Mouse (Mus musculus) forebrain, embryonic 12.5 days (tissue): Measurements from ENCODE around the gene Slc25a20. TPM values are rescaled to one million over a fixed set of nuclear protein-coding genes. Genes with fewer than 3 reads are reported as not detected.
"Not testable (repeated sequence)": the region's sequence is repeated elsewhere in the genome, so short reads cannot be mapped to it uniquely, and the experiment has no call there.

Experiments
- ATAC-seq: fragments of 200-750 bp; cut with Nextera tagmentation; 2 replicates; pipeline ENCODE4 v1.8.0; 2017; ENCODE audit warnings: moderate TSS enrichment; ENCODE audit not compliant: low FRiP score
- H3K27ac ChIP-seq: fragments of 300-500 bp; sonication (generic); 2 replicates; pipeline ENCODE4 v1.5.1; 2016; ENCODE audit warnings: mild to moderate bottlenecking
- H3K27me3 ChIP-seq: fragments of 300-500 bp; sonication (generic); 2 replicates; pipeline ENCODE4 v1.6.1; 2016; ENCODE audit warnings: mild to moderate bottlenecking
- H3K36me3 ChIP-seq: fragments of 300-500 bp; sonication (generic); replicated peaks from 2 replicates; pipeline ENCODE4 v1.6.1; 2016; ENCODE audit warnings: mild to moderate bottlenecking
- H3K4me1 ChIP-seq: fragments of 300-500 bp; sonication (generic); 2 replicates; pipeline ENCODE4 v1.6.1; 2016
- H3K4me2 ChIP-seq: fragments of 300-500 bp; sonication (generic); 2 replicates; pipeline ENCODE4 v1.6.1; 2016; ENCODE audit warnings: mild to moderate bottlenecking, moderate library complexity
- H3K4me3 ChIP-seq: fragments of 300-500 bp; sonication (generic); replicated peaks from 2 replicates; pipeline ENCODE4 v1.5.1; 2016; ENCODE audit warnings: mild to moderate bottlenecking
- H3K9ac ChIP-seq: fragments of 300-500 bp; sonication (generic); 2 replicates; pipeline ENCODE4 v1.6.1; 2016; ENCODE audit warnings: mild to moderate bottlenecking
- H3K9me3 ChIP-seq: fragments of 300-500 bp; sonication (generic); 2 replicates; pipeline ENCODE4 v1.6.1; 2016
- WGBS: fragments of 180-500 bp; shearing (Covaris S2); methylation state at CpG from one replicate; pipeline ENCODE4 v1.1.7; 2016; 5-methylcytosine and 5-hydroxymethylcytosine counted together
- polyA plus RNA-seq: library from polyadenylated mRNA; unstranded; fragments of >200 nt; fragmentation: Nextera tagmentation; extraction: Ambion mirVana; gene quantifications from 2 replicates; pipeline ENCODE4 v1.2.1, GENCODE M21; 2016

Gene Slc25a20
- polyA plus RNA-seq, 1 experiment from 2014 or later, result 37.0 TPM

DNA sequence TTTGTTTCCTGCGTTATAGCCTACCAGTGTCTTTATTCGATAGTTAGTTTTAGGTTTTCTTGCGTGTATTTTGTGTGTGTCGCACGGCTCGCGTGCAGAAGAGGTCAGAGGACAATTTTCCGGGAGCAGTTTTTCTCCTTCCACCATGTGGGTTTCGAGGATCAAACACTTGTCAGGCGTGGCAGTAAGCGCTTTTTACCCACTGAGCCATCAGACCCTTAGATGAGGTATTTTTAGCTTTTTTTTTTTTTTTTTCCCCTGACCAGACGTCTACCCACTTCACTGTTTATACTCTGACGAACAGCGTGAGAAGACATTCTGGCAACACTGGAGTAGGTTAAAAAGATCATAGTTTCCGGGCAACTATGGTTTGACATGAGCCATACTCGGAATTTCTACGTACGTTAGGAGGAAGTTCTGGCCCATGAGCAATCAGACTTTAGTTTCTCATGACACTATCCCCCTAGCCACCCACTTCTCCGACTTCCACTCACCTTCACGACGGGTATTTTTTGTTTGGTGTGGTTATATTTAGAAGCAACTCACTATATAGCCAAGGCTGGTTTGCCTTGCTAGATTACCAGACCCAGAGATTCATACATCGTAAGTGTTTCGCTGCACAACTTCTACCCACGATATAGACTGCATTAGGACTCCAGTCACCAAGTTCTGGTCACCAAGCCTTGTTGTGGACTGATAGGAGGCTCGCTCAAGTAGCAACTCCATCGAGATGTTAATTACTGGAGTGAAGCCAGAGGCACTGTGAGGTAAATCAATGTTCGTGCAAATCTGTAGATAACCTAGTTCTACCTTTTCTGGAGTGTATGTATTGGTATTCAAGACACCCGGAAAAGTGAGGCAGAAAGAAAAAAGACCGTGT is 12.1 kb upstream of the Slc25a20 start:
- H3K9ac ChIP-seq, result peak overlapping the region; percentile 95
- no peaks in the 10 kb centered on the region for H3K36me3 ChIP-seq
- H3K27me3 ChIP-seq, result no peaks in the 10 kb centered on the region
- ATAC-seq, result no peak; the same call in 1 of the 2 replicates
- peak overlapping the region; percentile 85 for H3K4me2 ChIP-seq
- H3K4me1 ChIP-seq, result peaks cover 21% of the 10 kb centered on the region
- H3K4me3 ChIP-seq, result peak overlapping the region; percentile 99
- no peaks in the 10 kb centered on the region for H3K9me3 ChIP-seq
- H3K27ac ChIP-seq, result peak overlapping the region; percentile 83
- 33% methylated on average over 29 of the region's 29 CpGs for WGBS

- 77% methylated on average over 10 of the region's 10 CpGs for WGBS
- Histone ChIP-seq H3K9ac (no peak overlapping the region), H3K4me2 (no peak overlapping the region), H3K4me3 (no peak overlapping the region), H3K27me3 (no peaks in the 10 kb centered on the region), H3K9me3 (no peaks in the 10 kb centered on the region), H3K27ac (no peak overlapping the region), H3K4me1 (peaks cover 3% of the 10 kb centered on the region), H3K36me3 (no peaks in the 10 kb centered on the region)
- no peak for ATAC-seq
Measured at GRCm38 (mm10) chr9:108654566-108655464, 7.1 kb upstream of the Slc25a20 start.

GRCm38 (mm10) chr9:108655865-108656264 is 6.0 kb upstream of the Slc25a20 start:
- not testable (repeated sequence) for ATAC-seq, H3K9me3 ChIP-seq
- 82% methylated on average over 7 of the region's 7 CpGs for WGBS

GRCm38 (mm10) chr9:108662660-108663059 is 772 bp downstream of the Slc25a20 start:
- Histone ChIP-seq H3K4me2 (peak overlapping the region; percentile 77), H3K27ac (no peak overlapping the region), H3K9ac (peak overlapping the region; percentile 68), H3K4me1 (peaks cover 13% of the 10 kb centered on the region), H3K36me3 (no peaks in the 10 kb centered on the region), H3K27me3 (no peaks in the 10 kb centered on the region; the same call in 1 of the 2 replicates), H3K4me3 (peak overlapping the region; percentile 71), H3K9me3 (no peaks in the 10 kb centered on the region)
- no peak for ATAC-seq
- 54% methylated on average over 6 of the region's 6 CpGs for WGBS

More at GRCm38 (mm10) chr9:108655865-108656264, 6.0 kb upstream of the Slc25a20 start:
- not testable (repeated sequence) for H3K27me3 ChIP-seq, H3K9ac ChIP-seq, H3K27ac ChIP-seq, H3K36me3 ChIP-seq, H3K4me2 ChIP-seq, H3K4me1 ChIP-seq, H3K4me3 ChIP-seq

- ATAC-seq, result no peak
- H3K9me3 ChIP-seq, result no peaks in the 10 kb centered on the region
- H3K27ac ChIP-seq, result no peak overlapping the region
- 56% methylated on average over 8 of the region's 8 CpGs for WGBS
- H3K9ac ChIP-seq, result no peak overlapping the region
- H3K4me3 ChIP-seq, result no peak overlapping the region
- H3K36me3 ChIP-seq, result peaks cover 23% of the 10 kb centered on the region
- no peak overlapping the region for H3K4me2 ChIP-seq
- no peaks in the 10 kb centered on the region for H3K27me3 ChIP-seq
- H3K4me1 ChIP-seq, result no peaks in the 10 kb centered on the region
Measured at GRCm38 (mm10) chr9:108669875-108670274, 8.0 kb downstream of the Slc25a20 start.

DNA sequence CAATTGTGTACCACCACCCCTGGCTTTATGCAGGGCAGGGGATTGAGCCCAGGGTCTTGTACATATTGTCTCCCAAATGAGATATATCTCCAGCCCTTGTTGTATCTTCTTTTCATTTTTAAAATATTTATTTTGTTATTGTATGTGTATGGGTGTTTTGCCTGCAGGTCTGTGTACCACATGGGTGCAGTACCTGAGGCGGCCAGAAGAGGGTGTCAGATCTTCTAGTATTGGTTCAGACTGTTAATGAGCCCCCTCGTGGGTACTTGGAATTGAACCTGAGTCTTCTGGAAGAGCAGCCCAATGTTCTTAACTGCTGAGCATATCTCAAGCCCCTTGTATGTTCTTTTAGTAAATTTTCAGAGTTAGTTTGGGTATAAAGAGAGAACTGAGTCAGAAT is 11.3 kb downstream of the Slc25a20 start:
- H3K4me3 ChIP-seq, result no peak overlapping the region
- no peaks in the 10 kb centered on the region for H3K9me3 ChIP-seq
- 47% methylated on average over 2 of the region's 2 CpGs for WGBS
- peaks cover 25% of the 10 kb centered on the region for H3K36me3 ChIP-seq
- H3K4me2 ChIP-seq, result no peak overlapping the region
- H3K27ac ChIP-seq, result no peak overlapping the region
- no peak for ATAC-seq
- H3K9ac ChIP-seq, result no peak overlapping the region
- no peaks in the 10 kb centered on the region for H3K4me1 ChIP-seq
- H3K27me3 ChIP-seq, result no peaks in the 10 kb centered on the region

DNA sequence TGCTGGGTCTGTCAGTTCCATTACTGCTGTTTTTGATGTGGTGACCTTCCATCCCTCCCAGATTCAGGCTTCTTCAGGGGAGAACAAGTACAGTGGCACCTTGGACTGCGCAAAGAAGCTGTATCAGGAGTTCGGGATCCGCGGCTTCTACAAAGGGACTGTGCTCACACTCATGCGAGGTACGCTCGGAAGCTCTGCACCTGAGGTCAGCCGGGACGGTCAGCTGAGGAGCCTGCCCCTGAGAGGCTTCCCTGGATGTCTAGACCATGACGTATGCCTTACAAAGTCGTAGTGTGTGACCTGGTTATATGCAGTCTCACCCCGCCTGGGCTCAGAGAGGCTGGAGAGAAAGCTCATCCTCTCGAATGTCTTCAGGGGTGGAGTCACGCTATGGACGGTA is 18.1 kb downstream of the Slc25a20 start:
- no peak for ATAC-seq
- 93% methylated on average over 15 of the region's 15 CpGs for WGBS
- peaks cover 27% of the 10 kb centered on the region for H3K36me3 ChIP-seq

GRCm38 (mm10) chr9:108686475-108686887 is 24.6 kb downstream of the Slc25a20 start:
- Histone ChIP-seq H3K27ac (no peak overlapping the region), H3K9ac (no peak overlapping the region), H3K27me3 (peaks cover 8% of the 10 kb centered on the region; the same call in 1 of the 2 replicates), H3K4me2 (no peak overlapping the region), H3K4me1 (peaks cover 37% of the 10 kb centered on the region), H3K9me3 (no peaks in the 10 kb centered on the region), H3K4me3 (no peak overlapping the region), H3K36me3 (peaks cover 11% of the 10 kb centered on the region)
- ATAC-seq, result no peak
- 42% methylated on average over 4 of the region's 4 CpGs for WGBS

More for the DNA sequence above, 18.1 kb downstream of the Slc25a20 start:
- Histone ChIP-seq H3K9ac (no peak overlapping the region), H3K27ac (no peak overlapping the region), H3K9me3 (no peaks in the 10 kb centered on the region), H3K4me3 (no peak overlapping the region), H3K27me3 (no peaks in the 10 kb centered on the region), H3K4me2 (no peak overlapping the region), H3K4me1 (no peaks in the 10 kb centered on the region)

GRCm38 (mm10) chr9:108687181-108687580 is 25.3 kb downstream of the Slc25a20 start:
- peaks cover 8% of the 10 kb centered on the region for H3K36me3 ChIP-seq
- no peak for ATAC-seq
- H3K4me3 ChIP-seq, result no peak overlapping the region
- no peaks in the 10 kb centered on the region for H3K9me3 ChIP-seq
- peaks cover 40% of the 10 kb centered on the region for H3K4me1 ChIP-seq
- no peak overlapping the region for H3K9ac ChIP-seq
- H3K4me2 ChIP-seq, result no peak overlapping the region
- peaks cover 10% of the 10 kb centered on the region; the same call in 1 of the 2 replicates for H3K27me3 ChIP-seq
- H3K27ac ChIP-seq, result no peak overlapping the region
- 87% methylated on average over 6 of the region's 6 CpGs for WGBS

- H3K4me3 ChIP-seq, result no peak overlapping the region
- H3K4me1 ChIP-seq, result peaks cover 40% of the 10 kb centered on the region
- H3K27ac ChIP-seq, result no peak overlapping the region
- peaks cover 10% of the 10 kb centered on the region; the same call in 1 of the 2 replicates for H3K27me3 ChIP-seq
- peaks cover 3% of the 10 kb centered on the region for H3K36me3 ChIP-seq
- H3K9ac ChIP-seq, result no peak overlapping the region
- H3K4me2 ChIP-seq, result no peak overlapping the region
- 86% methylated on average over 2 of the region's 2 CpGs for WGBS
- no peaks in the 10 kb centered on the region for H3K9me3 ChIP-seq
- no peak for ATAC-seq
Measured at GRCm38 (mm10) chr9:108687686-108688085, 25.8 kb downstream of the Slc25a20 start.

DNA sequence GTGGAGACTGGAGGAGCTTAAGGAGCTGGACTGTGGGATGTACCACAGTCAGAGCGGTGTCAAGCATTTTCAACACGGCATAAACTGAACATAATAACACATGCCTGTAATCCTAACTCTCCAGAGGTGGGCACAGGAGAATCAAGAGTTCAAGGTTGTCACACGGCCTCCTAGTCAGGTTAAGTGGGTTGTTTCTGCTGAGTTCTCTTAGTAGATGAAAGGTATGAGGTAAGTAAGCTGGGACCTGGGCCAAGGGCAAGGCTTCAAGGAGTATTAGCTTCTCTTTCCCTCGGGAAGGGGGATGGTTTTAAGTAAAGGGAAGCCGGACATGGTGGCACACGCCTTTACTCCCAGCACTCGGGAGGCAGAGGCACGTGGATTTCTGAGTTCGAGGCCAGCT is 26.6 kb downstream of the Slc25a20 start:
- no peak for ATAC-seq
- H3K9ac ChIP-seq, result no peak overlapping the region
- H3K36me3 ChIP-seq, result no peaks in the 10 kb centered on the region; the same call in none of the 2 replicates
- peaks cover 10% of the 10 kb centered on the region; the same call in 1 of the 2 replicates for H3K27me3 ChIP-seq
- no peak overlapping the region for H3K4me3 ChIP-seq
- H3K4me1 ChIP-seq, result peaks cover 47% of the 10 kb centered on the region
- no peak overlapping the region for H3K4me2 ChIP-seq
- H3K27ac ChIP-seq, result no peak overlapping the region
- WGBS, result 79% methylated on average over 9 of the region's 9 CpGs
- H3K9me3 ChIP-seq, result no peaks in the 10 kb centered on the region

DNA sequence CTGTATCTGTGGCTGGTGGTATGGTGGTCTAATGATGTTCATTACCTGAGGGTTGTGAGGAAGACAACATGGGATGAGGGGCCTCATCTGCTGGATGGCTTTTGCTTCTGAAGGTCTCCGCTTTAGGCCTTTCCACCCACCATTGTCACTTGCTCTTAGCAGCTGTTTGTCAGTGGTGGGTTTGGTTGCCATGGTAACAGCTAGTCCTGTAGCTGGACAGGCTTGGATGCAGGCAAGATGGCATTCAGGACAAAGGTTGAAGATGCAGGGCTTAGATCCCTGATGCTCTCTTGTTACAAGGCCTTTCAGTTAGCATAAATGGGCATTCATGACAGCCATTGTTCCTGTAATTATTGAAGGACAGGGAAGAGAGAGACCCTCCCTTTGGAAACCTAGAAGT is 27.2 kb downstream of the Slc25a20 start, which contains the start of gene Prkar2a:
Gene Prkar2a (plus strand): TSS at position 209 of the 400 bp plus-strand sequence.
- Histone ChIP-seq H3K4me1 (peaks cover 54% of the 10 kb centered on the region), H3K9ac (peak within 1 kb of the TSS; percentile 25; the same call in 1 of the 2 replicates), H3K27ac (peak within 1 kb of the TSS; percentile 68; the same call in 1 of the 2 replicates), H3K36me3 (no peaks in the 10 kb centered on the region; the same call in 1 of the 2 replicates), H3K27me3 (peaks cover 10% of the 10 kb centered on the region; the same call in 1 of the 2 replicates), H3K4me3 (no peak within 1 kb of the TSS), H3K9me3 (no peaks in the 10 kb centered on the region), H3K4me2 (no peak within 1 kb of the TSS)
- WGBS, result 29% methylated on average over 1 of the region's 1 CpGs
- ATAC-seq, result no peak
